Mouse (Mus musculus) kidney, postnatal 4 days (tissue): ENCODE data around the gene Ebf3.

Experiments used
- DNase-seq, 2 experiments: peaks; one replicate each; pipeline ENCODE4 v3.0.0; 2021; ENCODE audit warnings: mixed read lengths in 2 of 2

Gene Ebf3

GRCm38 (mm10) chr7:137277713-137278112 lies 36.5 kb downstream of the Ebf3 start:
- no peak for DNase-seq

GRCm38 (mm10) chr7:137272252-137272651 lies 42.0 kb downstream of the Ebf3 start:
- no peak for DNase-seq

- DNase-seq = no peak
Measured at GRCm38 (mm10) chr7:137268452-137269155, 45.6 kb downstream of the Ebf3 start.

GRCm38 (mm10) chr7:137267441-137267840 lies 46.8 kb downstream of the Ebf3 start:
- no peak for DNase-seq

- no peak for DNase-seq
Measured at GRCm38 (mm10) chr7:137266575-137266974, 47.7 kb downstream of the Ebf3 start.

GRCm38 (mm10) chr7:137262330-137262729 lies 51.9 kb downstream of the Ebf3 start:
- DNase-seq = no peak

GRCm38 (mm10) chr7:137246213-137246872 lies 67.9 kb downstream of the Ebf3 start:
- peak; percentile 79 to 82 for DNase-seq

- DNase-seq = no peak
Measured at GRCm38 (mm10) chr7:137244839-137245238, 69.4 kb downstream of the Ebf3 start.

GRCm38 (mm10) chr7:137240481-137240880 lies 73.8 kb downstream of the Ebf3 start:
- DNase-seq = no peak

- no peak for DNase-seq
Measured at GRCm38 (mm10) chr7:137239542-137240133, 74.6 kb downstream of the Ebf3 start.

- no peak for DNase-seq
Measured at GRCm38 (mm10) chr7:137237419-137237818, 76.8 kb downstream of the Ebf3 start.

- DNase-seq = no peak
Measured at GRCm38 (mm10) chr7:137223823-137224222, 90.4 kb downstream of the Ebf3 start.

GRCm38 (mm10) chr7:137222831-137223505 lies 91.3 kb downstream of the Ebf3 start:
- DNase-seq = no peak

- peak; percentile 48 to 51 for DNase-seq
Measured at GRCm38 (mm10) chr7:137221599-137221998, 92.6 kb downstream of the Ebf3 start.

- no peak for DNase-seq
Measured at GRCm38 (mm10) chr7:137220436-137220835, 93.8 kb downstream of the Ebf3 start.

- DNase-seq = no peak
Measured at GRCm38 (mm10) chr7:137218706-137219105, 95.5 kb downstream of the Ebf3 start.

- DNase-seq = no peak
Measured at GRCm38 (mm10) chr7:137213444-137213843, 100.8 kb downstream of the Ebf3 start.

- no peak for DNase-seq
Measured at GRCm38 (mm10) chr7:137211332-137211731, 102.9 kb downstream of the Ebf3 start.

- DNase-seq = no peak
Measured at GRCm38 (mm10) chr7:137209688-137210345, 104.4 kb downstream of the Ebf3 start.

- no peak for DNase-seq
Measured at GRCm38 (mm10) chr7:137208556-137208955, 105.7 kb downstream of the Ebf3 start.

GRCm38 (mm10) chr7:137206770-137207285 lies 107.4 kb downstream of the Ebf3 start:
- DNase-seq = peak in 1 of 2 experiments; percentile 29

- DNase-seq = no peak
Measured at GRCm38 (mm10) chr7:137199533-137199932, 114.7 kb downstream of the Ebf3 start.

- DNase-seq = no peak
Measured at GRCm38 (mm10) chr7:137198921-137199320, 115.3 kb downstream of the Ebf3 start.
